Mouse (Mus musculus): ENCODE measurements around the gene Plpp4.

DNA sequence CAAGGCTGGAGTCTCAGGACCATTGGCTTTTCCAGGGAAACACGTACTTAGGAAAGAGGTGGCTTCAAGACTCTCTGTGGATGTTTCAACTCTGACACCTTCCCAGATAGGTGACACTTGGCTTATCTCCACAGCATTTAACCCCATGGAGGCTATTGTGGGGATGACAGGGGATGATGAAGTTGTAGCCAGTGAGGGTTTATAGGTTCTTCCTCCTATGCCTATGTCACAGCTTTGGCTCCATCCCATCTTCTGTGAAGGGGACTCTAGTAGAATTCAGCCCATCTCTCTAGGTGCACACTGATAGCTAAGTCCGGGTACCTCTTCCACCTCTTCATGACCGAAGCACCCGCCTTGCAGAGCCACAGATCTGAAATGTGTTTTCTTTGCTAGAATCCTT, 25.1 kb downstream of the Plpp4 start:
- no peak for TF ChIP-seq CTCF (IDR thresholded peaks at IDR 0.05; ENCODE audit: low read depth)
- TF ChIP-seq EP300 (IDR thresholded peaks at IDR 0.05; ENCODE audit: low read depth): no peak
